In genomic region chr16:35110410-35111142, GRCm38 (mm10) we compare ENCODE assay signal across 8 mouse cellular contexts. TPM values are rescaled to one million over a fixed set of nuclear protein-coding genes. Genes with fewer than 3 reads are reported as not detected.
DNase-seq lines count a peak whose midpoint lies in the region; ATAC-seq lines count a peak whose summit lies in the region.

No protein-coding gene starts in this region.

- H3K4me3 ChIP-seq in hindbrain, embryonic 14.5 days (replicated peaks; ENCODE audit: low read length): 0 out of 2 replicates have a peak overlapping the region, but pooled peaks have one; percentile 6
- peak overlapping the region; percentile 72 for H3K4me3 ChIP-seq in megakaryocyte, embryonic 14.5 days (replicated peaks)

- H3K4me2 ChIP-seq in hindbrain, embryonic 14.5 days (replicated peaks): peak overlapping the region; percentile 48

- peak overlapping the region; percentile 56 for H3K9ac ChIP-seq in hindbrain, embryonic 14.5 days

- ATAC-seq in hindbrain, embryonic 14.5 days (ENCODE audit: low FRiP score): peak; percentile 94

- H3K9me3 ChIP-seq in hindbrain, embryonic 14.5 days (ENCODE audit: control insufficient read depth, low read length): no peaks in the 10 kb centered on the region
- no peaks in the 10 kb centered on the region for H3K9me3 ChIP-seq in megakaryocyte, embryonic 14.5 days

- peaks cover 11% of the 10 kb centered on the region; the same call in 1 of the 2 replicates for H3K36me3 ChIP-seq in hindbrain, embryonic 14.5 days (replicated peaks; ENCODE audit: control insufficient read depth, insufficient read depth)
- peaks cover 32% of the 10 kb centered on the region for H3K36me3 ChIP-seq in megakaryocyte, embryonic 14.5 days (replicated peaks; ENCODE audit: low read length)

- DNase-seq in R1 (ENCODE audit: low read depth, low spot score): peak; percentile 84
- DNase-seq in cerebellum, postnatal 10 days: peak; percentile 95 to 96
- DNase-seq in frontal cortex, postnatal 25 days (ENCODE audit: low spot score in 2 of 2): peak; percentile 87 to 88
- DNase-seq in hindbrain, embryonic 14.5 days (ENCODE audit: low spot score): peak; percentile 95
- DNase-seq in layer of hippocampus, postnatal 36 days: peak; percentile 84
- DNase-seq in right cerebral cortex, postnatal 10 days (ENCODE audit: low spot score in 2 of 2): peak; percentile 86 to 91
- DNase-seq in urinary bladder, postnatal 25 days (ENCODE audit: low spot score): peak; percentile 82

- 0 out of 2 replicates have a peak overlapping the region, but pooled peaks have one; percentile 49 for H3K27ac ChIP-seq in hindbrain, embryonic 14.5 days

- peaks cover 8% of the 10 kb centered on the region; the same call in 1 of the 2 replicates for H3K4me1 ChIP-seq in hindbrain, embryonic 14.5 days (replicated peaks; ENCODE audit: control insufficient read depth, insufficient read depth, low read length)
- H3K4me1 ChIP-seq in megakaryocyte, embryonic 14.5 days: peaks cover 42% of the 10 kb centered on the region

- no peaks in the 10 kb centered on the region for H3K27me3 ChIP-seq in hindbrain, embryonic 14.5 days (ENCODE audit: control insufficient read depth, insufficient read depth, low read length)
- H3K27me3 ChIP-seq in megakaryocyte, embryonic 14.5 days (replicated peaks): no peaks in the 10 kb centered on the region

- 22% methylated on average over 10 of the region's 10 CpGs for WGBS in hindbrain, embryonic 14.5 days

RNA-seq across cellular contexts. Expression of gene Adcy5, which starts 44.1 kb away (rescaled TPM):
- polyA plus RNA-seq in hindbrain, embryonic 14.5 days (2014; fragmentation: Nextera tagmentation; extraction: Ambion mirVana): 7.9 and 9.0 TPM in 2 replicates
- total RNA-seq in layer of hippocampus, postnatal 36 days (2021): 10 to 100 TPM; 74.6 to 75.2 TPM
- 3.9 and 4.7 TPM in 2 replicates for polyA plus RNA-seq in megakaryocyte, embryonic 14.5 days (2012; ENCODE audit: insufficient read depth, low replicate concordance)

Comparison
In these comparisons a context has a peak if more than half of its experiments do, and no peak if none do; other contexts are left out.
1. Peak in every context shown above with its lines: DNase-seq, ATAC-seq, H3K4me3 ChIP-seq and H3K27ac ChIP-seq.